Mouse (Mus musculus) myocyte (in vitro differentiated cells): ENCODE measurements around the gene Auts2.
A peak's percentile ranks its signal among the peaks of the same experiment; 100 is the strongest.

Experiments used
- E2F4 ChIP-seq: IDR thresholded peaks from one replicate; pipeline ENCODE4 v1.6.1; 2011; ENCODE audit warnings: mild to moderate bottlenecking, control low read depth, moderate library complexity; ENCODE audit not compliant: insufficient read depth
- MYOD1 ChIP-seq, 3 experiments: IDR thresholded peaks; one replicate each; pipeline ENCODE4 v1.6.1; 2011; ENCODE audit warnings: control low read depth in 2 of 3, low read depth in 2 of 3, mild to moderate bottlenecking in 2 of 3, moderate library complexity in 1 of 3; ENCODE audit not compliant: insufficient read length in 2 of 3, control insufficient read depth in 1 of 3
- MYOG ChIP-seq, 3 experiments: IDR thresholded peaks; one replicate each; pipeline ENCODE4 v1.6.1; 2011; ENCODE audit warnings: control low read depth in 2 of 3, low read depth in 2 of 3, mild to moderate bottlenecking in 2 of 3; ENCODE audit not compliant: insufficient read length in 2 of 3, control insufficient read depth in 1 of 3, insufficient read depth in 1 of 3
- POLR2A ChIP-seq: IDR thresholded peaks from one replicate; pipeline ENCODE4 v1.6.1; 2011; ENCODE audit warnings: low read depth, mild to moderate bottlenecking, control low read depth, moderate library complexity; ENCODE audit not compliant: insufficient read length
- POLR2AphosphoS2 ChIP-seq: IDR thresholded peaks from one replicate; pipeline ENCODE4 v1.6.1; 2011; ENCODE audit warnings: low read depth, control low read depth; ENCODE audit not compliant: insufficient read length
- SRF ChIP-seq: IDR thresholded peaks from one replicate; pipeline ENCODE4 v1.6.1; 2011; ENCODE audit warnings: low read depth; ENCODE audit not compliant: control insufficient read depth, insufficient read length
- TCF12 ChIP-seq: IDR thresholded peaks from one replicate; pipeline ENCODE4 v1.6.1; 2011; ENCODE audit warnings: mild to moderate bottlenecking, control low read depth; ENCODE audit not compliant: poor library complexity, insufficient read depth, severe bottlenecking
- USF1 ChIP-seq: IDR thresholded peaks from one replicate; pipeline ENCODE4 v1.6.1; 2011; ENCODE audit warnings: low read depth, mild to moderate bottlenecking, control low read depth, moderate library complexity

DNA sequence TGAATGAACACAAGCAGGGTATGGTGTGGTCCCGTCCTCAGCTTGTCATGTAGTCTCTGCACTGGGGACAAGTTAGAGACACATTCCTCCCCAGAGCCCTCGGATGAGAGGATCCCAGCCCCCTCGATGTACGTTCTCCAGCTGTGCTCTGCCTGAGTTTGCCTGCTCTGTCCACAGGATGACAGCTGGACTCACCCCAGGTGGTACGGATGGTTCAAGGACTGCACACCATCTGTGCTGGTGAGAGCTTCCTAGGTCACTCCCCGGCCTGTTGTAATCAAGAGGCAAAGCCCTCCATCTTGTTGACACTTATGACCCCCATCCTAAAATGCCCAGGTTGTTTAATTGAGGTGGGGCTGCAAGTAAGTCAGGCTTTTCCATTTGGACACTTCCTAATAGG lies 839.4 kb downstream of the Auts2 start:
- TF ChIP-seq POLR2A (no peak), POLR2AphosphoS2 (no peak), E2F4 (no peak), MYOD1 (IDR thresholded peaks at IDR 0.05; ENCODE audit: control insufficient read depth in 1 of 3, insufficient read length in 2 of 3, low read depth in 2 of 3) (peak in 1 of 3 experiments; percentile 5), MYOG (IDR thresholded peaks at IDR 0.05; ENCODE audit: control insufficient read depth in 1 of 3, insufficient read depth in 1 of 3, insufficient read length in 2 of 3, low read depth in 2 of 3) (peak in 1 of 3 experiments; percentile 6), SRF (no peak), TCF12 (no peak), USF1 (no peak)
